Mouse (Mus musculus): Measurements from ENCODE around the gene Pde10a. TPM values are rescaled to one million over a fixed set of nuclear protein-coding genes. Genes with fewer than 3 reads are reported as not detected.

Gene Pde10a
- 12.8 and 13.0 TPM in 2 replicates for polyA plus RNA-seq (2015; fragmentation: Nextera tagmentation; extraction: Ambion mirVana)

DNA sequence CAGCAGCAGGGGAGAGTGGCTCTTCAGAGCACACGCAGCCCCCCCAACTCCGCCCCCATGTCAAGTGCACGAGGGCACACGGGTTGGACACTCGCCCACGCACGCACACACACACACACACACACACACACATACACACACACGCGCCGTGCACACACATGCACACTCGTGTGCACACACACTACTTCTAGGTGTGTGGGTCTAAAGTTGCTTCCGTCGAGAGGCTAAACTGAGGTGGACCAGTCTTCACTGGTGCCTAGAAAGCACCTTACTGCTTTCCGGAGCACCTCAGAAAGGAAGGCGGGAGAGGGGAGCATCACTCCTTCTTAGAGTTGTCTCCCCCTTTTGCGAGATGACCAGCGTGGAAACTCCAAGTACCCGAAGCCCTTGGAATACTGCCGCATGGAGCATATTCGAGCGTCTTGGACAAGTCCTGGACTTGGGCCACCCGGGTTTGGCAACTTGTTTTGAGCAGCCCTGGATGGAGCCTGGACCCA is at the start of gene Pde10a:
TSS of gene Pde10a (plus strand) at position 148 of the 497 bp plus-strand sequence.
- H3K4me3 ChIP-seq, result peak within 1 kb of the TSS; percentile 53
- ATAC-seq (ENCODE audit: low FRiP score, low read depth), result no peak; the same call in 1 of the 2 replicates
- 1% methylated on average over 21 of the region's 22 CpGs for WGBS
- peak within 1 kb of the TSS; percentile 97 for H3K4me2 ChIP-seq
- H3K9ac ChIP-seq, result peak within 1 kb of the TSS; percentile 63
- peaks cover 27% of the 10 kb centered on the region for H3K4me1 ChIP-seq (replicated peaks)
- peak within 1 kb of the TSS; percentile 70 for H3K27ac ChIP-seq (replicated peaks)
- H3K9me3 ChIP-seq, result no peaks in the 10 kb centered on the region
- H3K27me3 ChIP-seq, result peaks cover 10% of the 10 kb centered on the region
- no peaks in the 10 kb centered on the region for H3K36me3 ChIP-seq

DNA sequence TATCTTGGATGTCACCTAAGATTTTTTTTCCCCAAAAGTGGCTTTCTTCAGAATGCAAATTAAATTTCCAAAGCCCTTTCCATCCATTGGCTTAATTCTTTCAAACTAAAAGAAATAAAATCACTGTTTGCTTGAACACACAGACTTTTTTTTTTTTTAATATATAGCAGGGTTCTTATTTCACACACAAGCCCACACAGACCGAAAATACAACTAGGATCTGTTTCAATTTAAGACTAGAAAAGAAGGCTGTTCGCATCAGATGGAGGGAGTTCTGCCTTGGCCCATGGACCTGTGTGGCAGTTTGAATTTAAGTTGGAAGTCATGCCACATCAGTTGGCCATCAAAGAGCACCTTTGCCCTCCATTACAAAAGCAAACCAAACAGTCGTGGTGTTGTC is 46.6 kb upstream of the Pde10a start:
- 84% methylated on average over 3 of the region's 3 CpGs for WGBS
- no peak for ATAC-seq (ENCODE audit: low FRiP score, low read depth)
- H3K4me3 ChIP-seq, result no peak overlapping the region

DNA sequence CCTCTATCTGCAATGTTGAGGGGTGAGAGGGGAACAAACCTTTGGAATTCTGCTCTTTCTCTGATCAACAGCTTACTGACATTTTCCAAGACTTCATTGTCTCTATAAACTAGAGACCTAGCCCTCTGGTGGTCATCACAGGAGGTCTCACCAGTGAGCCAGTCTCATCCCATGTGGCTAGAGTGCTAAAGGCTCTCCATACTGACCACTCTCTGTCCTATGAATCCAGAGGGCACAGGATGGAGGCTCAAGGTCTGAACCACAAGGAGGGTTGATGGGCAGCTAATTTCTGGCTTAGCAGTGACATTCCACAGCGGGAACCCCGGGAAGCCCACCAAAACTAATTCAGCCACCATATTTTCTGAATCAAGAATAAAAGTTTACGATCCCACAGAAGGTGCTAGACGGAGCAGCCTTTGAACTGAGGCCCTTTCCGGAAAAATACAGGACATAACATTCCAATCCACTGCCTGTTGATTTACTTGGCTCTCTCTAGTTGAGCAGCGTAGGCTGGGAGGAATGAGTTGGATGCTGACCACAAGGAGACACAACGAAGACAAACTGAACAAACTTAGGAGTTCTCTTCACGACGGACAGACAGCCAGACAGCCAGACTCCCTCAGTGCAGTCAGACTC is 45.6 kb upstream of the Pde10a start:
- Histone ChIP-seq H3K4me3 (no peak overlapping the region), H3K9me3 (no peaks in the 10 kb centered on the region), H3K4me2 (no peak overlapping the region), H3K27ac (replicated peaks) (no peak overlapping the region), H3K36me3 (no peaks in the 10 kb centered on the region), H3K9ac (no peak overlapping the region), H3K27me3 (no peaks in the 10 kb centered on the region), H3K4me1 (replicated peaks) (no peaks in the 10 kb centered on the region)
- WGBS, result 89% methylated on average over 9 of the region's 9 CpGs
- no peak for ATAC-seq (ENCODE audit: low FRiP score, low read depth)

More for the DNA sequence above, 46.6 kb upstream of the Pde10a start:
- no peaks in the 10 kb centered on the region for H3K4me1 ChIP-seq (replicated peaks)
- no peaks in the 10 kb centered on the region for H3K9me3 ChIP-seq
- no peaks in the 10 kb centered on the region for H3K36me3 ChIP-seq
- H3K4me2 ChIP-seq, result no peak overlapping the region
- no peak overlapping the region for H3K27ac ChIP-seq (replicated peaks)
- no peaks in the 10 kb centered on the region for H3K27me3 ChIP-seq
- no peak overlapping the region for H3K9ac ChIP-seq

DNA sequence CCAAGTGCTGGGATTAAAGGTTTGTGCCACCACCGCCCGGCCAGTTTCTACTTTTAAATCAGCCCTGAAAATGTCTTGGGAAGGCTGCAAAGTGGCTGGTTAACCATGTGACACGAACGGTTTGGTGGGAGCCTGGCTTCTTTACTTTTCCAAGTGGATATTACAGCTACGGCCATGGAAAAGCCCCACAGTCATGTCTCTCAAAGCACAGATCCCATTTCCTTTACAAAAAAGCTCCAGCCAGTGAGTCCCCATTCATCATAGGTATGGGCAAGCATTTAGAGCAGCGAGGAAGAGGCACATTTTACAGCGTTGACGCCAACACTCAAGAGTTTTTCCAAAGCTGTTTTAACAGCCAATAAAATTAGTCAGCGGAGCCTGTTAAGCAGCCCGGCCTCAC is 43.4 kb upstream of the Pde10a start:
- Histone ChIP-seq H3K27me3 (no peaks in the 10 kb centered on the region), H3K36me3 (no peaks in the 10 kb centered on the region), H3K4me2 (no peak overlapping the region), H3K27ac (replicated peaks) (no peak overlapping the region), H3K9ac (no peak overlapping the region), H3K4me3 (no peak overlapping the region), H3K9me3 (no peaks in the 10 kb centered on the region), H3K4me1 (replicated peaks) (no peaks in the 10 kb centered on the region)
- WGBS, result 88% methylated on average over 10 of the region's 10 CpGs
- no peak for ATAC-seq (ENCODE audit: low FRiP score, low read depth)

DNA sequence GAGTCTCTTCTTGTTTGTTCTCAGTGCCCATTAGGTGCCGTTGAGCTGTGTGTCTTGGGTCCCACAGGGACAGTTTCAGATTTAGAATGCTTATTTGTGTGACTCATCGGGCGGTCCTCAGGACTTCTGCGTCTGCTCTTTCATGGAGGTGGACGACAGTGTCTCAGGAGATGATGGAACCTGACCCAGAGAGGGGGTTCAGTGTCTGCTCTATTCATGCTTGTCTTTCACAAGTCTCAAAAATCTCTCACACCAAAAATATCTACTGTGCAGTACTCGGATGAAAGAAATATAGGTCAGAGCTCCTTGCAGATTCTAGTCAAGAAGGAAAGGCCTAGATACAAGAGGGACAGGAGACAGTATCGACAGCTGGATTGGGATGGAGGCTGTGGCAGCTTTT is 42.3 kb upstream of the Pde10a start:
- H3K9ac ChIP-seq, result no peak overlapping the region
- H3K36me3 ChIP-seq, result no peaks in the 10 kb centered on the region
- no peaks in the 10 kb centered on the region for H3K4me1 ChIP-seq (replicated peaks)
- no peak overlapping the region for H3K4me3 ChIP-seq
- H3K9me3 ChIP-seq, result no peaks in the 10 kb centered on the region
- no peak overlapping the region for H3K4me2 ChIP-seq
- H3K27ac ChIP-seq (replicated peaks), result no peak overlapping the region
- WGBS, result 89% methylated on average over 7 of the region's 7 CpGs
- no peaks in the 10 kb centered on the region for H3K27me3 ChIP-seq
- no peak for ATAC-seq (ENCODE audit: low FRiP score, low read depth)

DNA sequence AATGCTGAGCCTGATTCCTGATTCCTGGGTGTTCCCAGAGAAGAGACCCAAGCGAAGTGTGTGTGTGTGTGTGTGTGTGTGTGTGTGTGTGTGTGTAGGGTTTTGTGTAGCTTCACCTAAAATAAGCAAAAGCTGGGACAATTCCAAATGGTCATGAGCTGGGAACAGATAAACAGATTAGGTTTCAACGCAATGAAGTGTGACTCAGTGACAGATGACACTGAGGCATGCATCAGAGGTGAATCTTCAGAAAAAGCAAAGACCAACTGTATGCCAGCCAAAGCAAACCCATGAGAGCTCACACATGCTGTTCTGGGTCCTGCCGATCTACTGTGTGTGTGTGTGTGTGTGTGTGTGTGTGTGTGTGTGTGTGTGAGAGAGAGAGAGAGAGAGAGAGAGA is 40.9 kb upstream of the Pde10a start:
- no peak overlapping the region for H3K27ac ChIP-seq (replicated peaks)
- no peak overlapping the region for H3K4me2 ChIP-seq
- no peaks in the 10 kb centered on the region for H3K4me1 ChIP-seq (replicated peaks)
- H3K9me3 ChIP-seq, result no peaks in the 10 kb centered on the region
- no peaks in the 10 kb centered on the region for H3K27me3 ChIP-seq
- H3K4me3 ChIP-seq, result no peak overlapping the region
- 76% methylated on average over 3 of the region's 3 CpGs for WGBS
- ATAC-seq (ENCODE audit: low FRiP score, low read depth), result no peak
- H3K9ac ChIP-seq, result no peak overlapping the region
- H3K36me3 ChIP-seq, result no peaks in the 10 kb centered on the region

DNA sequence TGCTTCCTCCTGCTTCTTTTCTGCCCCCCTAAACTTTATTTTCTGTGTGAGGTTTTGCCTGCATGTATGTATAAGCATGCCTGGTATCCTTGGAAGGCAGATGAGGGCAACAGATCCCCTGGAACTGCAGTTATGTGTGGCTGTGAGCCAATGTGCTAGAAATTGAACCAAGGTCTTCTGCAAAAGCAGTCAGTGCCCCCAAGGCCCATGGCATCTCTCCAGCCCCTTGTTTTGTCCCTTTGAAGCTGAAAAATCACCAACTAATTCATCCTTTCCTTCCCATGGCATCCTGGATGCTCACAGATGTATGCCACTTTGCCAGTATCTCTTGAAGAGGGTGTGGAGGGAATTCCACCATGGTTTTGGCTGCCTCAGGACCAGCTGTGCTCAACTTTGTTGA is 40.0 kb upstream of the Pde10a start:
- Histone ChIP-seq H3K9me3 (no peaks in the 10 kb centered on the region), H3K4me1 (replicated peaks) (no peaks in the 10 kb centered on the region), H3K9ac (no peak overlapping the region), H3K27me3 (no peaks in the 10 kb centered on the region), H3K27ac (replicated peaks) (no peak overlapping the region), H3K4me3 (no peak overlapping the region), H3K36me3 (no peaks in the 10 kb centered on the region), H3K4me2 (no peak overlapping the region)
- ATAC-seq (ENCODE audit: low FRiP score, low read depth), result no peak

DNA sequence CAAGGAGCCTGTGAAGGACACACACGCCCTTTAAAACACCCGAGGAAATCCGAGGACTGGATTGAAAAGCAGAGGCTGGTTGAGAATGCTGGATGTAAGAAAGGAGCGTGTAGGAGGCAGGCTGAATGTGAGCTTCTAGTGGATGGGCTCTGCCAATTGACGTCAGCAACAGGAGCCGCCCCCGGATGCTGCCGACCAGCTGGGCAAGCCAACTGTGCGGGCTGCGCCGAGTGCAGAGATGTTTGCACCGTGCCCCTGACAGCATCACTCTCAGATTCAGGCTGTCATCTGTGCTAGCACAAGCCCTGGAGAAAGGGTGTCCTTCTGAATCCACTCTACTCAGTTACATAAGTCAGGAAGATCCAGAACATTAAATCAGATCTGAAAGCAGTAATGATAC is 37.3 kb upstream of the Pde10a start:
- H3K27ac ChIP-seq (replicated peaks), result no peak overlapping the region
- no peak overlapping the region for H3K4me3 ChIP-seq
- ATAC-seq (ENCODE audit: low FRiP score, low read depth), result no peak
- no peaks in the 10 kb centered on the region for H3K4me1 ChIP-seq (replicated peaks)
- WGBS, result 59% methylated on average over 12 of the region's 12 CpGs
- H3K36me3 ChIP-seq, result no peaks in the 10 kb centered on the region
- H3K9me3 ChIP-seq, result no peaks in the 10 kb centered on the region
- no peak overlapping the region for H3K9ac ChIP-seq
- peak overlapping the region; percentile 7 for H3K4me2 ChIP-seq
- no peaks in the 10 kb centered on the region for H3K27me3 ChIP-seq

DNA sequence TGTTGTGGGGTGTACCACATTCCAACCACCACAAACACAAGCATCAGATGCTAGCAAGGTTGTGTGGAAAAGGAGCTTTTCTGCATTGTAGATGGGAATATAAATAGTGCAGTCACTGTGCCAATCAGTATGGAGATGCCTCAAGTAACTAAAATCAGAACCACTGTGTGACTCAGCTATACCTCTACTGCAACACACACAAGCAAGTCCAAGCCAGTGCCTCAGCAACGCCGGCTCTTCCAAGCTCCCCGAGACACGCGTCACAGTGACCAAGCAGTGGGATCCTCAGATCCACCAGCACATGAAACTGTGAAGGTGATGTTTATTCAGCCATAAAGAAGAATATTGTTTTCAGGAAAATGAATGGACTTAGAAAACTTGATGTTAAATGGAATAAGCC is 34.2 kb upstream of the Pde10a start:
- Histone ChIP-seq H3K4me1 (replicated peaks) (no peaks in the 10 kb centered on the region), H3K4me3 (no peak overlapping the region), H3K9me3 (no peaks in the 10 kb centered on the region), H3K4me2 (no peak overlapping the region), H3K36me3 (no peaks in the 10 kb centered on the region), H3K9ac (no peak overlapping the region), H3K27me3 (no peaks in the 10 kb centered on the region), H3K27ac (replicated peaks) (no peak overlapping the region)
- 91% methylated on average over 5 of the region's 5 CpGs for WGBS
- no peak for ATAC-seq (ENCODE audit: low FRiP score, low read depth)

DNA sequence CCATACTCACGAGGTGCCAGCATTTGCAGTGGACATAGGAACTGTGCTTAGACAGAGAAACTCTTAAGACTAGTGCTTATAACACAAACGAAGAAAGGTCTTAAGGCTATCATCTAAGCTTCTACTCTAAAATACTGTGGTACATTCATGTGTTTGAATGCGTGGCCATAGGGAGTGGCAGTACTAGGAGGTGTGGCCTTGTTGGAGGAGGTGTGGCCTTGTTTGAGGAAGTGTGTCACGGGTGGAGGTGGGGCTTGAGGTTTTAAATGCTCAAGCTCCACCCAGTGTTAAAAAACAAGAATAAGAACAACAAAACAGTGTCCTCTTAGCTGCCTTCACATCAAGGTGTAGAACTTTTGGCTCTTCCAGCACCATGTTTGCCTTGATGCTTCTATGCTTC is 31.7 kb upstream of the Pde10a start:
- Histone ChIP-seq H3K9me3 (no peaks in the 10 kb centered on the region), H3K36me3 (no peaks in the 10 kb centered on the region), H3K4me3 (no peak overlapping the region), H3K27ac (replicated peaks) (no peak overlapping the region), H3K9ac (no peak overlapping the region), H3K4me1 (replicated peaks) (no peaks in the 10 kb centered on the region), H3K27me3 (no peaks in the 10 kb centered on the region), H3K4me2 (no peak overlapping the region)
- WGBS, result 87% methylated on average over 4 of the region's 4 CpGs
- ATAC-seq (ENCODE audit: low FRiP score, low read depth), result no peak

DNA sequence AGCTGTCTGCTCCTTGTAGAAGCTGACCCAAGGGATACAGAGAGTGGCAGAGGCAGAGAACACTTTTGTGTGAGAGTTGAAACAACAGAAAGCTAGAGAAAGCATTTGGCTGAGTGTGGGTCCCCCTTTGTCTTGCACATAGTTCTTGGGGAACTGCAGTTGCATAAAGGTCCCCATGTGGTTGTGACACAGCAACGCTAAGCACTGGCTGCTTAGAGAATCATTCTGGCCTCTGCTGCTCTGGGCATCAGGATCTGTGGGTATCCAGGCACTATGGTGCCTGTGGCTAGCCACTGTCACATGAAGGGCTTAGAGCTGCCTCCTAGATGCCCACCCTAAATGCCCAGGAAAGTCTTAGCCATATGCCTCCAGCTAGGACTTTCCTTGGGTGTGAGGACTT is 27.0 kb upstream of the Pde10a start:
- H3K9ac ChIP-seq, result no peak overlapping the region
- H3K4me1 ChIP-seq (replicated peaks), result no peaks in the 10 kb centered on the region
- WGBS, result 79% methylated on average over 1 of the region's 1 CpGs
- H3K9me3 ChIP-seq, result no peaks in the 10 kb centered on the region
- no peak overlapping the region for H3K27ac ChIP-seq (replicated peaks)
- no peaks in the 10 kb centered on the region for H3K36me3 ChIP-seq
- no peak for ATAC-seq (ENCODE audit: low FRiP score, low read depth)
- H3K27me3 ChIP-seq, result no peaks in the 10 kb centered on the region
- no peak overlapping the region for H3K4me3 ChIP-seq
- H3K4me2 ChIP-seq, result no peak overlapping the region

DNA sequence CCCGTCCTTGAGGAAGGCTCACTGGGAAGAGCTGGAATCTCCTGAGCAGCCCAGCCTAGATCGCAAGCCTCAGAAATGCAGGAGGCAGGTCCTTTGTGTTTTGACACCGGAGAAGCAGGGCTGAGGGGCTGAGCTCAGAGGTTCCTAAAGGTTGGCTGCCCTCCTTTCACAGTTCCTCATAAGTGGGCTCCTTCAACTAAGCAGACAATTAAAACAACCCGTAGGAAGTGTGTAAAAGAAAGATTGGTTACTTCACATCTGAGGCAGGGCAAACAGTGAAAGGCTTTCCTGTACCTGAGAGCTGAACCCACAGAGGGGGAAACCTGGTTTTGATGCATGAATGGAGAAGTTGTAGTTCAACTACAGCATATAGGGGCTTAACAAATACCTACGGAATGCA is 26.5 kb upstream of the Pde10a start:
- no peak overlapping the region for H3K9ac ChIP-seq
- 62% methylated on average over 5 of the region's 5 CpGs for WGBS
- ATAC-seq (ENCODE audit: low FRiP score, low read depth), result no peak

DNA sequence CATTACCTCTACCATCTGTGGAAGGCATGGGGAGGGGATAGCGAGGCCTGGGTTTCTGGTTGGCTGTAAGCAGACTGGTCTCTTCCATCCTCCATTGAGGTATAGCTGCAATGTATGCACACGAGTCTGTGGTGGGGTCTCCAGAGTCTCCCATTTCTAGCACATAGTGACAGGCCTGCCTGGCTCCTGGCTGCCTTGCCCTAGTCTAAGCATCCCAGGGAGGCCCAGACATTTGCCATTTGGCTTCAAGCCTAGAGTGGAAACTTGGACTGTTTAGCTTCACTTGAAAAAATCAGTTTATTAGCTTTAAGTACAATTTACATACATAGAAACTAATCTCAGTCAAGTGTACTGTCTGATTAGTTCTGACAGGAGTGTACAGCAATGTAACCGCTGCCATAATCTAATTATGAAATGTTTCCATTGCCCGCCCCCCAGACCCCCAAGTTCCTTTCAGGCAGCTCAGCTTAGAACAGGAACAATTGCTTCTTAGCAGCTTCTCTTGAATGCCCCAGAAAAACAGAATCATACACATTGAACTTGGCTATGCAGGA is 25.5 kb upstream of the Pde10a start:
- 74% methylated on average over 4 of the region's 4 CpGs for whole genome bisulfite sequencing

More for the DNA sequence above, 26.5 kb upstream of the Pde10a start:
- Histone ChIP-seq H3K4me1 (replicated peaks) (no peaks in the 10 kb centered on the region), H3K27ac (replicated peaks) (no peak overlapping the region), H3K36me3 (no peaks in the 10 kb centered on the region), H3K4me2 (no peak overlapping the region), H3K9me3 (no peaks in the 10 kb centered on the region), H3K27me3 (no peaks in the 10 kb centered on the region), H3K4me3 (no peak overlapping the region)

More for the DNA sequence above, 25.5 kb upstream of the Pde10a start:
- Histone ChIP-seq H3K4me2 (no peak overlapping the region), H3K27me3 (no peaks in the 10 kb centered on the region), H3K4me3 (no peak overlapping the region), H3K4me1 (replicated peaks) (no peaks in the 10 kb centered on the region), H3K27ac (replicated peaks) (no peak overlapping the region), H3K36me3 (no peaks in the 10 kb centered on the region), H3K9ac (no peak overlapping the region), H3K9me3 (no peaks in the 10 kb centered on the region)
- no peak for ATAC-seq (ENCODE audit: low FRiP score, low read depth)
